Mouse (Mus musculus) heart, adult 2 months (tissue): ENCODE measurements at regions not wholly inside any gene's neighbourhood (a gene's known extent, or its start where the extent isn't known, plus 50 kb on each side); places are given as distances from the start of the nearest gene placed in this dataset.

ENCODE experiments used
- CTCF ChIP-seq: fragments of 200-600 bp; IDR thresholded peaks from 2 replicates; pipeline ENCODE4 v1.8.1; 2022; ENCODE audit warnings: antibody characterized with exemption, mild to moderate bottlenecking, moderate library complexity
- POLR2A ChIP-seq: fragments of 200-500 bp; IDR thresholded peaks from 2 replicates; pipeline ENCODE4 v1.6.1; 2011; ENCODE audit warnings: mild to moderate bottlenecking, low read depth, low read length, control low read depth; ENCODE audit not compliant: insufficient read depth

- no peak for TF ChIP-seq CTCF
- TF ChIP-seq POLR2A: no peak
Observed at GRCm38 (mm10) chr3:80042756-80043484, 158.6 kb downstream of the Fam198b start.
